Mouse (Mus musculus): ENCODE data around the gene Zfp3. TPM values are rescaled to one million over a fixed set of nuclear protein-coding genes. Genes with fewer than 3 reads are reported as not detected.
A peak's percentile ranks its signal among the peaks of the same experiment; 100 is the strongest.

The Zfp3 gene
- polyA plus RNA-seq, 1 experiment = 0.72 TPM

DNA sequence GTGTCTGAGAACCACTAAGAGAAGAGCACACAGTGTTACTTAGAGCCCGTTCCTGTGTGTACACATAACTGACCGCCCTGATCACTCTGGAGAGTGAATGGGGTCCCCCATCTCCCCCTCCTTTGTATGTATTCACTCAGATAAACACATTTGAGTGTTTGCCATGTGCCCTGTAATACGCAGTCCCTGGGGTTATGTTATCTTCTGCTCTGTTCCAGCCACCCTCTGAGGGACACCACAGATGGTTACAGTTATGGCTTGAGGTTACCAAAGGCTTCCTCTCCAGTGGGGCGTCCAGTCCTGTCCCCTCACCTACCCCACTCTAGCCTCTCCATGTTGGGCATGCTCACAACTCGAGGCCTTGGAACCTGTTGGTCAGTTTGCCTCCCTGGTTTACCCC is 36.6 kb upstream of the Zfp3 start:
- H3K27me3 ChIP-seq (ENCODE audit: control insufficient read depth, insufficient read depth, low read length) = no peaks in the 10 kb centered on the region
- peaks cover 8% of the 10 kb centered on the region; the same call in 1 of the 2 replicates for H3K4me1 ChIP-seq (ENCODE audit: control insufficient read depth, insufficient read depth, insufficient read length, low read length)
- H3K27ac ChIP-seq (ENCODE audit: insufficient read depth, low read depth, low read length) = no peak overlapping the region
- H3K4me3 ChIP-seq (ENCODE audit: low read depth, low read length) = no peak overlapping the region
- 76% methylated on average over 5 of the region's 5 CpGs for WGBS
- H3K36me3 ChIP-seq (ENCODE audit: control insufficient read depth, insufficient read depth, low read length) = peaks cover 55% of the 10 kb centered on the region
- TF ChIP-seq POLR2A (IDR thresholded peaks at IDR 0.05; ENCODE audit: low read depth, low read length) = no peak

DNA sequence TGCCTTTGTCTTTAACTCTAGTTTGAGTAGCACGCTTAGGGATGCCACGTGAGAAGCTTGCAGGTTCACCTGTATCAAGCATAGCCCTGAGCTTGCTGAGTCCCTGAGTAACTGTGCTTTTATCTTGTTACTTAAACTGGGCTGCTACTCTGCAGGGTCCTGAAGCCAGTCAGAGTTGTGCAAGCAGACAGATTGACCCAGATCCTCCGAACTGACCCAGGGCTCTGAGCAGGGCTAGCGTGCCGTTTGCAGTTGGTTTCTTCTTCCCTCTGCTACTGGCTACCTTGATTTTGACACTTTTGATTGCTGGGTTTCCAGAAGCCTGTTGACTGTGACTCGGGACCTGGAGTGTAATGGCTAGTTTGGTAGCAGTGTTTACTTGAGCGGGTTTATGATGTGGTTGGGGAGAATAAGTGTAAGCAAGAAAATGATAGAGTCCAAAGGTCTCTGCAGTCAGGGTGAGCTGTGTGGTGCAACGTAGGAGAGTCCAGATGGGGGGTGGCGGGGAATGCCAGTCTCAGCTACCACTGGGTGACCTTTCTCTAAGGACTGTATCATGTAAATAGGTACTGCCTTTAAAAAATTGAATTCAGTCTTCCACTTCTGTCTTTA is 33.5 kb upstream of the Zfp3 start:
- no peak overlapping the region for H3K4me3 ChIP-seq (ENCODE audit: low read depth, low read length)
- 25% methylated on average over 9 of the region's 9 CpGs for WGBS
- 0 out of 2 replicates have a peak overlapping the region, but pooled peaks have one; percentile 10 for H3K27ac ChIP-seq (ENCODE audit: insufficient read depth, low read depth, low read length)
- peaks cover 31% of the 10 kb centered on the region for H3K36me3 ChIP-seq (ENCODE audit: control insufficient read depth, insufficient read depth, low read length)
- H3K4me1 ChIP-seq (ENCODE audit: control insufficient read depth, insufficient read depth, insufficient read length, low read length) = peaks cover 8% of the 10 kb centered on the region; the same call in 1 of the 2 replicates
- no peaks in the 10 kb centered on the region for H3K27me3 ChIP-seq (ENCODE audit: control insufficient read depth, insufficient read depth, low read length)
- TF ChIP-seq POLR2A (IDR thresholded peaks at IDR 0.05; ENCODE audit: low read depth, low read length) (no peak), CTCF (IDR thresholded peaks at IDR 0.05; ENCODE audit: extremely low read depth, insufficient read length, insufficient replicate concordance, low read depth, low read length) (no peak)

DNA sequence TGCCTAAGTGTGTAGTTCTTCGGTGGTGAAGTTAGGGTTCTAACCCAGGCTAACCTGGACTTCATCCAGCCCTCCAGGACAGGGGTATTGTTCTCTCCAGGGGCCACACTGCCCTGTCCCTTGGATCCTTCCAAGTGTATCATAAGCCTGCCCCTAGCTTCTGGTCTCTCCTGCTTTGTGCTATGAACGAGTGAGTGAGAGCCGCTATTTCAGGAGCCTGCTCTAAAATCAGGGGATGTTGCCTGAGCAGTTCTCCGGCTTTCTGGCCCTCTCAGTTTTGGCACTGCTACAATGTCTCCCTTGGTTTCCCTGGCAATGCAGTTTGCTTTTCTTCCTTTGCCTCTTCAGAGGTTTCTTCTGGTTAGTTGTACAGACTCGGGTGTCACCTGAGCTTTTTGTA is 32.8 kb upstream of the Zfp3 start:
- WGBS = 38% methylated on average over 5 of the region's 5 CpGs
- H3K4me1 ChIP-seq (ENCODE audit: control insufficient read depth, insufficient read depth, insufficient read length, low read length) = peaks cover 8% of the 10 kb centered on the region; the same call in 1 of the 2 replicates
- no peak overlapping the region for H3K4me3 ChIP-seq (ENCODE audit: low read depth, low read length)
- no peaks in the 10 kb centered on the region for H3K27me3 ChIP-seq (ENCODE audit: control insufficient read depth, insufficient read depth, low read length)
- TF ChIP-seq POLR2A (IDR thresholded peaks at IDR 0.05; ENCODE audit: low read depth, low read length) = no peak
- TF ChIP-seq CTCF (IDR thresholded peaks at IDR 0.05; ENCODE audit: extremely low read depth, insufficient read length, insufficient replicate concordance, low read depth, low read length) = no peak
- H3K36me3 ChIP-seq (ENCODE audit: control insufficient read depth, insufficient read depth, low read length) = peaks cover 24% of the 10 kb centered on the region
- peak overlapping the region; percentile 36 for H3K27ac ChIP-seq (ENCODE audit: insufficient read depth, low read depth, low read length)

DNA sequence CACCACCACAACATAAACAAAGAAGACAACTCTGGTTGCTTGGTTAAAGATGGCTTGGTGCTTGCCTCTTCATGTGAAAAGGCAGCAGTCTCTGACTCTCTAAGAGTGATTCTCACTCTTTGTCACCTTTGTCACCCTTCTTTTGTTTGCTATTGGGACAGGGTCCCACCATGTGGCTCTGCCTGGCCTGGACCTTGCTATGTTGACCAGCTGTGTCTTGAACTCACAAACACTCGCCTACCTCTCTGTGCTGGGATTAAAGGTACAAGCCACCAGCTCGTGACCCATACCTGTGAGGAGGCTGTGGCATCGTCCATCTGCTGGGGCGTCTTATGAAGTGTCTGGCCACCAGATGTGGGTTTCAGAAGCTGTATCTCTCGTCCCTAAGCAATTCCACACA is 30.8 kb upstream of the Zfp3 start:
- Histone ChIP-seq H3K27ac (ENCODE audit: insufficient read depth, low read depth, low read length) (no peak overlapping the region), H3K4me3 (ENCODE audit: low read depth, low read length) (no peak overlapping the region), H3K27me3 (ENCODE audit: control insufficient read depth, insufficient read depth, low read length) (no peaks in the 10 kb centered on the region), H3K4me1 (ENCODE audit: control insufficient read depth, insufficient read depth, insufficient read length, low read length) (peaks cover 8% of the 10 kb centered on the region; the same call in 1 of the 2 replicates), H3K36me3 (ENCODE audit: control insufficient read depth, insufficient read depth, low read length) (peaks cover 4% of the 10 kb centered on the region)
- TF ChIP-seq POLR2A (IDR thresholded peaks at IDR 0.05; ENCODE audit: low read depth, low read length) = no peak
- no peak for TF ChIP-seq CTCF (IDR thresholded peaks at IDR 0.05; ENCODE audit: extremely low read depth, insufficient read length, insufficient replicate concordance, low read depth, low read length)
- whole genome bisulfite sequencing = 79% methylated on average over 5 of the region's 5 CpGs

DNA sequence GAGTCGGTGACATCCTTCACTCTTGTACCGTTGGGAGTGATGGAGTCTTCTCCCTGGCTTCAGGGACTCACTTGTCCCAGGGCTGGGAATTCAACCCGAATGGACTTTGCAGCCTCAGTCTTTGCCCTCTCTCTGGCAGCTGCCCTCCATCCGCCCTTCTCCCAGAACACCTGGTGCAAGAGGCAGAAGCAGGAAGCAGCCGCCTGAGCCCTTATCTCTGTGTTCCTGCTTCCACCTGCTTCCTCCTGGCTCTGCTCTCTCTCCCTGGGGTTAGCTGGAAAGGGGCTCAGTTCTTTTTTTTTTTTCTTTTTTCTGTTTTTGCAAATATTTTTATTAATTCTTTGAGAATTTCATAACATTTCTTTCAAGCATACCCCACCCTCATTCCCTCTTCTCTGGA is 26.3 kb upstream of the Zfp3 start:
- TF ChIP-seq CTCF (IDR thresholded peaks at IDR 0.05; ENCODE audit: extremely low read depth, insufficient read length, insufficient replicate concordance, low read depth, low read length) (no peak), POLR2A (IDR thresholded peaks at IDR 0.05; ENCODE audit: low read depth, low read length) (no peak)
- peaks cover 7% of the 10 kb centered on the region for H3K4me1 ChIP-seq (ENCODE audit: control insufficient read depth, insufficient read depth, insufficient read length, low read length)
- no peaks in the 10 kb centered on the region for H3K27me3 ChIP-seq (ENCODE audit: control insufficient read depth, insufficient read depth, low read length)
- no peak overlapping the region for H3K4me3 ChIP-seq (ENCODE audit: low read depth, low read length)
- peak overlapping the region; percentile 73; the same call in 1 of the 2 replicates for H3K27ac ChIP-seq (ENCODE audit: insufficient read depth, low read depth, low read length)
- WGBS = 16% methylated on average over 5 of the region's 5 CpGs
- H3K36me3 ChIP-seq (ENCODE audit: control insufficient read depth, insufficient read depth, low read length) = no peaks in the 10 kb centered on the region

DNA sequence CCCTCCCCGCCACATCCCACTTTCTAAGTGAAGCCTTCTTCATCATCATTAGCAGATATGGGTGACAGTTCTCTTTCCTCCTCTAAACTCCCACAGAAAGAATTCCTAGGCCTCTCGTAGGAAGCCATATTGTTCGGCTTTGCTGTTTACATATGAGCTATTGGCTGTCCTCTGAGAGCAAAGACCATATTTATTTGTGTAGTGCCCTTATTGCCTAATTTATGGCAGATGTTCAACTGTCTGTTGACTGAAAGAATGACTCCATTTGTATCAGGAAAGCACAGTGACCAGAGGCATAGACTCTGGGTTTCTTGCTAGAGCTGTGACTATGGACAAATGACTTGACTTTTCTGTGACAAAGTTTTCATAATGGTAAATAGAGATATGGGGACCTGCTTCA is 22.4 kb upstream of the Zfp3 start:
- H3K4me3 ChIP-seq (ENCODE audit: low read depth, low read length) = no peak overlapping the region
- peak overlapping the region; percentile 67; the same call in 1 of the 2 replicates for H3K27ac ChIP-seq (ENCODE audit: insufficient read depth, low read depth, low read length)
- H3K4me1 ChIP-seq (ENCODE audit: control insufficient read depth, insufficient read depth, insufficient read length, low read length) = peaks cover 17% of the 10 kb centered on the region
- TF ChIP-seq POLR2A (IDR thresholded peaks at IDR 0.05; ENCODE audit: low read depth, low read length) (no peak), CTCF (IDR thresholded peaks at IDR 0.05; ENCODE audit: extremely low read depth, insufficient read length, insufficient replicate concordance, low read depth, low read length) (no peak)
- no peaks in the 10 kb centered on the region for H3K27me3 ChIP-seq (ENCODE audit: control insufficient read depth, insufficient read depth, low read length)
- 51% methylated on average over 3 of the region's 3 CpGs for WGBS
- H3K36me3 ChIP-seq (ENCODE audit: control insufficient read depth, insufficient read depth, low read length) = no peaks in the 10 kb centered on the region

DNA sequence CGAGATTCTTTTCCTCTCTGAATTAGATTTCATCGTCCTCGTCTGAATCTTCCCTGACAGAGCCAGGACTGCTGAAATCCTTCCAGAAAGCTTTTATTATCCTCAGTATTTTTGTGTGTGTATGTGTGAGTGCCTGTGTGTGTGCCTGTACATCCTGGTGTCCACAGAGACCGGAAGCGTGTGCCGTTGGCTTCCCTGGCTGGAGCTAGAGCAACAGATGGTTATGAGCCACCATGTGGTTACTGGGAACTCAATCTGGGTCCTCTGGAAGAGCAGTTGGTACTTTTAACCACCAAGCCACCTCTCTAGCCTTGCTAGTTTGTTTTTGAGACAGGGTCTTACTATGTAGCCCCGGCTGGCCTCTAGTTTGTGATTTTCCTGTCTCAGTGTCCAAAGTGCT is 21.9 kb upstream of the Zfp3 start:
- H3K4me3 ChIP-seq (ENCODE audit: low read depth, low read length) = no peak overlapping the region
- no peaks in the 10 kb centered on the region for H3K36me3 ChIP-seq (ENCODE audit: control insufficient read depth, insufficient read depth, low read length)
- peak overlapping the region; percentile 67 for H3K27ac ChIP-seq (ENCODE audit: insufficient read depth, low read depth, low read length)
- H3K4me1 ChIP-seq (ENCODE audit: control insufficient read depth, insufficient read depth, insufficient read length, low read length) = peaks cover 17% of the 10 kb centered on the region
- no peaks in the 10 kb centered on the region for H3K27me3 ChIP-seq (ENCODE audit: control insufficient read depth, insufficient read depth, low read length)
- WGBS = 61% methylated on average over 7 of the region's 7 CpGs
- no peak for TF ChIP-seq CTCF (IDR thresholded peaks at IDR 0.05; ENCODE audit: extremely low read depth, insufficient read length, insufficient replicate concordance, low read depth, low read length)
- TF ChIP-seq POLR2A (IDR thresholded peaks at IDR 0.05; ENCODE audit: low read depth, low read length) = no peak

All from small intestine, adult 2 months (tissue).